Mouse (Mus musculus) kidney, adult 2 months (tissue): ENCODE measurements around the gene Cenpk.
"Not testable (repeated sequence)": the region's sequence is repeated elsewhere in the genome, so short reads cannot be mapped to it uniquely, and the experiment has no call there.

Experiments
- CTCF ChIP-seq: fragments of 200-500 bp; conservative IDR thresholded peaks from 2 replicates; pipeline ENCODE4 v1.5.1; 2011; ENCODE audit warnings: low read depth, mild to moderate bottlenecking, control low read depth, low read length, moderate library complexity, mixed read lengths; ENCODE audit not compliant: insufficient read depth, insufficient read length
- POLR2A ChIP-seq: fragments of 200-500 bp; IDR thresholded peaks from one replicate; pipeline ENCODE4 v1.6.1; 2011; ENCODE audit warnings: low read depth, low read length, control low read depth

- TF ChIP-seq CTCF, POLR2A: not testable (repeated sequence)
These were observed 32.5 kb upstream of the Cenpk start for GRCm38 (mm10) chr13:104195891-104196290.
